Mouse (Mus musculus): ENCODE measurements around the gene C3ar1. TPM values are rescaled to one million over a fixed set of nuclear protein-coding genes. Genes with fewer than 3 reads are reported as not detected.

The C3ar1 gene
- total and polyA plus RNA-seq, 3 experiments: 0.89 to 4.7 (median 1.4) TPM

GRCm38 (mm10) chr6:122872800-122873199, 16.8 kb upstream of the C3ar1 start (continued):
- peak; percentile 97 for TF ChIP-seq ETS1 (conservative IDR thresholded peaks at IDR 0.05; ENCODE audit: low read depth, low read length)
- TF ChIP-seq TBP (conservative IDR thresholded peaks at IDR 0.05; ENCODE audit: low read depth, low read length): peak; percentile 83; the same call in 1 of the 2 replicates
- TF ChIP-seq UBTF (IDR thresholded peaks at IDR 0.05; ENCODE audit: low read depth, low read length): no peak
- peak; percentile 71; the same call in 1 of the 2 replicates for TF ChIP-seq SIN3A (IDR thresholded peaks at IDR 0.05; ENCODE audit: low read length)

- H3K79me2 ChIP-seq (replicated peaks; ENCODE audit: control insufficient read depth, extremely low read depth, insufficient read depth, poor library complexity, severe bottlenecking): peaks cover 5% of the 10 kb centered on the region
- no peaks in the 10 kb centered on the region for H3K27me3 ChIP-seq (replicated peaks)
- peaks cover 11 to 35% of the 10 kb centered on the region in 2 experiments; a peak in 3 of 4 replicates for H3K4me1 ChIP-seq (ENCODE audit: control insufficient read depth in 1 of 2, insufficient read depth in 2 of 2)
- no peaks in the 10 kb centered on the region for H3K9me3 ChIP-seq (replicated peaks; ENCODE audit: low read length)
- H3K9ac ChIP-seq (ENCODE audit: insufficient read depth, low read depth): no peak overlapping the region
- in situ Hi-C loops (cut with MboI; ENCODE audit: low pct_ligation_motif_present, low pct_unique_long_range_greater_than_20kb, low sequenced_read_pairs) (loop anchor here (5.0 kb wide), 1 partner anchor 63 kb away; no protein-coding TSS in a partner anchor), dilution Hi-C loops (cut with MboI; ENCODE audit: extremely low pct_ligation_motif_present, extremely low pct_unique_long_range_greater_than_20kb, low sequenced_read_pairs) (no loop called here)
- TF ChIP-seq RCOR1 (conservative IDR thresholded peaks at IDR 0.05; ENCODE audit: low read depth, low read length) (no peak), POLR2A (IDR thresholded peaks at IDR 0.05; ENCODE audit: low read depth, low read length) (no peak), MAX (IDR thresholded peaks at IDR 0.05; ENCODE audit: low read length) (no peak), ZMIZ1 (IDR thresholded peaks at IDR 0.05; ENCODE audit: low read depth, low read length) (no peak), POLR2AphosphoS2 (IDR thresholded peaks at IDR 0.05; ENCODE audit: low read depth, low read length) (no peak), IRF4 (IDR thresholded peaks at IDR 0.05; ENCODE audit: low read depth, low read length) (no peak), HCFC1 (IDR thresholded peaks at IDR 0.05; ENCODE audit: low read depth, low read length) (no peak), ELF1 (IDR thresholded peaks at IDR 0.05; ENCODE audit: low read depth, low read length) (no peak), ZC3H11A (IDR thresholded peaks at IDR 0.05; ENCODE audit: low read depth, low read length) (no peak), RAD21 (IDR thresholded peaks at IDR 0.05; ENCODE audit: low read depth, low read length) (no peak), ETS1 (conservative IDR thresholded peaks at IDR 0.05; ENCODE audit: low read depth, low read length) (no peak), CHD2 (IDR thresholded peaks at IDR 0.05; ENCODE audit: low read length) (no peak), GABPA (IDR thresholded peaks at IDR 0.05; ENCODE audit: insufficient replicate concordance, low read depth, low read length) (no peak), TBP (conservative IDR thresholded peaks at IDR 0.05; ENCODE audit: low read depth, low read length) (no peak), JUN (IDR thresholded peaks at IDR 0.05; ENCODE audit: insufficient read depth, low read depth, low read length) (no peak)
- no peak overlapping the region for H3K4me3 ChIP-seq (replicated peaks in 1 of 3; ENCODE audit: low read depth in 2 of 3, low read length in 2 of 3, poor library complexity in 1 of 3)
- H3K4me2 ChIP-seq (ENCODE audit: insufficient read depth, low read depth, poor library complexity, severe bottlenecking): no peak overlapping the region
- no peak overlapping the region for H3K27ac ChIP-seq (ENCODE audit: insufficient read depth, low read depth)
- no peaks in the 10 kb centered on the region for H3K36me3 ChIP-seq (replicated peaks in 1 of 2; ENCODE audit: control insufficient read depth in 1 of 2, insufficient read depth in 1 of 2, low read length in 1 of 2)
- DNase-seq (ENCODE audit: extremely low read depth): no peak
Measured at GRCm38 (mm10) chr6:122869846-122870245, 13.9 kb upstream of the C3ar1 start.

DNA sequence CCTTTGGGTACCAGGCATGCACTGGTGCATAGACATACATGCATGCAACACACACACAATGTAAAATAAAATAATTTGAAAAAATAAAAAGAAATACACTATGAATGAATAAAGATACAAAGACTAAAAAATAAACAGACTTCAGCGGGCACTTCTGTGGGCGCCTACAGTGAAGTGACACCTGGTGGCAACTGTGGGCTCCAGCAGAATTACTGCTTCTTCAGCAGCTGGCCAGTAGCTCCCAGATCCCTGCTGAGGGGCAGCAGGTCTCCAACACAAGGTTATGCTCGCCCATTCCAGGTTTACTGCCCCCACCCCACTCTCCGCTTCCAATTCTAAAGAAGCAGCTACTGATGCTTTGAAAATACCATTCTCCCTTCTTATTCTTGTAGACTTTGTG, 12.0 kb upstream of the C3ar1 start:
- TF ChIP-seq ZNF384 (IDR thresholded peaks at IDR 0.05; ENCODE audit: low read depth, low read length) (no peak), HCFC1 (IDR thresholded peaks at IDR 0.05; ENCODE audit: low read depth, low read length) (no peak), POLR2A (IDR thresholded peaks at IDR 0.05; ENCODE audit: low read depth, low read length) (no peak), NRF1 (IDR thresholded peaks at IDR 0.05; ENCODE audit: low read depth, low read length) (no peak), ETS1 (conservative IDR thresholded peaks at IDR 0.05; ENCODE audit: low read depth, low read length) (no peak), CTCF (conservative IDR thresholded peaks at IDR 0.05 in 1 of 2, IDR thresholded peaks at IDR 0.05 in 1 of 2; ENCODE audit: low read depth in 2 of 2, low read length in 2 of 2) (peak in 1 of 2 experiments; percentile 77; a peak in 2 of 4 replicates), SMC3 (IDR thresholded peaks at IDR 0.05; ENCODE audit: low read depth, low read length) (peak; percentile 86), IRF4 (IDR thresholded peaks at IDR 0.05; ENCODE audit: low read depth, low read length) (peak; percentile 38; the same call in 1 of the 2 replicates), RAD21 (IDR thresholded peaks at IDR 0.05; ENCODE audit: low read depth, low read length) (peak; percentile 56)
- no peak overlapping the region for H3K4me2 ChIP-seq (ENCODE audit: insufficient read depth, low read depth, poor library complexity, severe bottlenecking)
- dilution Hi-C loops (cut with MboI; ENCODE audit: extremely low pct_ligation_motif_present, extremely low pct_unique_long_range_greater_than_20kb, low sequenced_read_pairs) (no loop called here), in situ Hi-C loops (cut with MboI; ENCODE audit: low pct_ligation_motif_present, low pct_unique_long_range_greater_than_20kb, low sequenced_read_pairs) (no loop called here)
- H3K36me3 ChIP-seq (replicated peaks in 1 of 2; ENCODE audit: control insufficient read depth in 1 of 2, insufficient read depth in 1 of 2, low read length in 1 of 2): no peaks in the 10 kb centered on the region
- H3K4me1 ChIP-seq (ENCODE audit: control insufficient read depth in 1 of 2, insufficient read depth in 2 of 2): peaks cover 7 to 28% of the 10 kb centered on the region in 2 experiments; a peak in 3 of 4 replicates
- no peak overlapping the region for H3K9ac ChIP-seq (ENCODE audit: insufficient read depth, low read depth)
- no peaks in the 10 kb centered on the region for H3K27me3 ChIP-seq (replicated peaks)
- DNase-seq (ENCODE audit: extremely low read depth): no peak
- no peaks in the 10 kb centered on the region for H3K9me3 ChIP-seq (replicated peaks; ENCODE audit: low read length)
- no peaks in the 10 kb centered on the region for H3K79me2 ChIP-seq (replicated peaks; ENCODE audit: control insufficient read depth, extremely low read depth, insufficient read depth, poor library complexity, severe bottlenecking)
- no peak overlapping the region for H3K27ac ChIP-seq (ENCODE audit: insufficient read depth, low read depth)
- H3K4me3 ChIP-seq (replicated peaks in 1 of 3; ENCODE audit: low read depth in 2 of 3, low read length in 2 of 3, poor library complexity in 1 of 3): no peak overlapping the region

All from CH12.LX (cell line).